Mouse (Mus musculus) cerebellum, adult 18-20 months (tissue): Measurements from ENCODE around the gene Ldlrad3.

Experiments used
- DNase-seq, 2 experiments: peaks; one replicate each; pipeline ENCODE4 v3.0.0; 2021

Gene Ldlrad3

GRCm38 (mm10) chr2:102113801-102114200 is 72.4 kb downstream of the Ldlrad3 start:
- DNase-seq, result no peak

DNA sequence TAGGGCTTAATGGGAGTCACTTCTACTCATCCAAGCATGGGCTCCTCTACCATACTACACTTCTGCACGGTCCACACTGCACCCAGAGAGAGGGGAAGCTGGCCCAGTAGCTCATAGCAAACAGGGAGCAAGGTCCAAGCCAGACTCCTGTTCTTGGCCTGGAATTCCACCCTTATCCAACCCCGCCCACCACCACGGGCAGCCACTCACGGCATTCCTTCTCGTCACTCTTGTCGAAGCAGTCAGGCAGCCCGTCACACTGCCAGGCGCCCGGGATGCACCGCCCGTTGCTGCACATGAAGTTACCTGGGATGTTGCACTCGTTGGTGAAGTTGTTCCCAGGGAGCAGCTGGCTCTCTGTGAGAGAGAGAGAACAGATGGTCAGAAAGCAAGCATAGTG is 72.9 kb downstream of the Ldlrad3 start:
- peak; percentile 44 to 49 for DNase-seq

DNA sequence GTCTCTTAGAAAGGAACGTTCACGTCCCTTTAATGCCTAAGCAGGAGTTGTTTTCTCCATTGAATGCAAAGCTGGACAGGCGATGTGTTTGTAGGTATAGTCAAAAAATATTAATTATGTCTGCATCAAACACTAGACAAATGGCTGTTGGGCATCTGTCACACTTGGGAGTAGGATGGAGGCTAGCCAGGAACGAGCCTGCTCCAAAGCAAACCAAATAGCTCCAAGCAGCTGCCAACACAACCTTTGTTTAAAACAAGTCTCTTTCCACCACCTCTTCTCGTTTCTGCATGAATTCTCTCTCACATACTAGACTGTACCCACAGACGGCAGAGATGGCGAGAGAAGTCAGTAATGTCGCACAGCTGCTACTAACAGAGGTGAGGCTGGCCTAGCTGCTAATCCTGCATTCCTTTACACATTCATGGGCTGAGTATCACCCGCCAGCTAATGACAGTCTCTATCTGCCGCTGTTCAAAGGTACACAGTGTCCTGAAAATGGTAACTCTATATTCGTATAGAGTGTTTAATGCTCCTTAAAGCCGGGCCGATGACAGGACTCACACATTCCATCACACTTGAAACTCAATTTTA is 74.2 kb downstream of the Ldlrad3 start:
- no peak for DNase-seq

GRCm38 (mm10) chr2:102110306-102110705 is 75.9 kb downstream of the Ldlrad3 start:
- no peak for DNase-seq

DNA sequence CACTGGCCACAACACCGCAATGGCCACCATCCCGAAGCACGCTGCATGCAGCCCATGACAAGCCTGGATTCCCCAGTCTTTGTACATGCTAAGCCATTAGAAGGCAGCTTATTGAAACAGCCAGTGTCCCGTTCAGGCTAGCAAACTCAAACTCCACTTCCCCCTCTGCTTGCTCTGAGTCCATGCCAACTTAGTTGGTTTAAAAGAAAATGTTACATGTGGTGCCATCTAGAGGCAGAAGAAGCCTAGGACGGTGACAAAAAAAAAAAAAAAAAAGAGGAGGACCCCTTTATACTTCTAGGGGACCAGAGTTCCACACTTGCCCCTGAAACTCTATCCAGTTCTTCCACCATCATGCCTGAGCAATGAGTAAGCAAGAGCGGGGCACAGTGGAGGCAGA is 78.9 kb downstream of the Ldlrad3 start:
- DNase-seq, result peak in 1 of 2 experiments; percentile 20

DNA sequence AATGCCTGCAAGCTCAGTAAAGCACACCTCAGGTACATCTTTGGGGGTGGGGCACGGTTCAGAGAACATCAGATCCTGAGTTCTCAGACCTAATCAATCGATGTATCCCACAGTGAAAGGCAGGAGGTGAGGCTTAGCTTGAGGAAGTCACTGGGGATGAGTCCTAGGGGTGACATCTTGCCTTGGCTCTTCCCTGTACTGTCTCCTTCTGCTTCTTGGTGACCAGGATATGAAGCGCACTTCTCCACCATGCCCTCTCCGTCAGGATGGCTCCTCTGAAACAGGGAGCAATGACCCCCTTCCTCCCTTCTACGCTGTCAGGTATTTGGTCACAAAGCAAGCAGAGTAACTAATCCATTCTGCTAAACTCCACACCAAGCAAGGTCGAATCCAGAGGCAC is 79.5 kb downstream of the Ldlrad3 start:
- peak in 1 of 2 experiments; percentile 5 for DNase-seq

DNA sequence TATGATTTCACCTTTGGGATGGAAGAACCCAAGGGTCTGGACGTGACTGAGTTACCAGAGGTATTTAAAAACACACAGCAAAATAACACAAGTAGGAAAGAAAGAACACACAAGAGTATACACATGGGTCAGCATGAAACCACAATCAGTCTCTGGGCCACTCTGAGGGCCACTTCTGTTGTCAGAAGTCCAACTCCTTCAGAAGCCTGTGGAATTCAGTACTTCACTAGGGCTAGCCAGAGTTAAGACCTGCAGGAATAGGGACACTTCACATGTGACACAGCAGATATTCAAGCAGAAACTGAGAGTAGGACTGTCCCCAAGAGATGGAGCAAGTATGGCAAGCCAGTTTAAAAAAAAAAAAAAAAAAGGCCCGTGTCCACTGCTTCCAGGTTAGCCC is 80.7 kb downstream of the Ldlrad3 start:
- no peak for DNase-seq

DNA sequence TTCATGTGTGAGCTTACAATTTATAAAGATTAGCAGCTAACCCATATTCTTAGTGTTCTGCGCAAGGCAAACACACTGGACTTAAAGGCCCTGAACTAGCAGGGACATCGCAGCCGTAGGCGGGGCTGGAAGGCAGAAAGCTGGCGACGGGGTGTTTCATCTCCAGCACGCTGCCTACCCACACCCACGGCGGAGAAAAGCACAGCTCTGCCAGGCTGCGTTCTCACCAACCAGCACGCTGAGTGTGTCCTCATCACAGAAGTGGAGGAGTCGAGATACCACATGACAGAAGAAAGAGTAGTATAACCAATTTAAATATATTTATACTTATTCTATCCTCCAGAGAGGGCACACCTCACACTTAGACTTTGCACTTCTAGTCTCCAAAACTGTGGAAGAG is 82.2 kb downstream of the Ldlrad3 start:
- no peak for DNase-seq

- DNase-seq, result no peak
Measured at GRCm38 (mm10) chr2:102100490-102100889, 85.7 kb downstream of the Ldlrad3 start.

DNA sequence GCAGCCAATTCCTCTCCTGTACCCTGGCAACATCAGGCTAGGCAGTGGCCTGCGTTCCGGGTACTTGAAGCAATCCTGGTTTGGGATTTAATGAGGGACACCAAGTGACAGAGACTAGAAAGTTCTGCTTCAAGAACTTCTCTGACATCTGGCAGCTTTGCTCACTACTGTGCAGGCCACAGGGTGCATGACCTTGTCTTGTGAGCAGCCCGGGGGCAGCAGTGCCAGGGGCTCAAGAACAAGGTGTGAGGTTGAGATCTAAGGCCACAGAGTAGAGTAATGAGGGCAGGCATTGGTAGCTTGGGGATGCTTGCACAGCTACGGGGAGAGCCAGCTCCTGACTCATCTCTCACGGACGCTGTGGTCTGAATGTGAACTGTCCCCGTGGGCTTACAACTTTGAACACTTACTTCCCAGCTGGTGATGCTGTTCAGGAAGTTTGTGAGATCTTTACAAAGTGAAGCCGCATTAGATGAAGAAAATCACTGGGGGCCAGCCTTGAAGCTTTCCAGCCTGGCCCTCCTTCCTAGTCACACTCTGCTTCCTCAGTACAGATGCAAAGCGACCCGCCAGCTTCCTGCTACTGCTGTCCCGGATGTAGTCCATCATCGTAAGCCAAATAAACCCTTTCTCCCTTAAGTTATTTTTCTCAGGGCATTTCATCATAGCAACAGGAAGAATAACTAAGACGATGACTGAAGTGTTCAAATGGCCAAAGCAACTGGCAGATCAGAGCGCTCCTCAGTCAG is 86.3 kb downstream of the Ldlrad3 start:
- no peak for DNase-seq

DNA sequence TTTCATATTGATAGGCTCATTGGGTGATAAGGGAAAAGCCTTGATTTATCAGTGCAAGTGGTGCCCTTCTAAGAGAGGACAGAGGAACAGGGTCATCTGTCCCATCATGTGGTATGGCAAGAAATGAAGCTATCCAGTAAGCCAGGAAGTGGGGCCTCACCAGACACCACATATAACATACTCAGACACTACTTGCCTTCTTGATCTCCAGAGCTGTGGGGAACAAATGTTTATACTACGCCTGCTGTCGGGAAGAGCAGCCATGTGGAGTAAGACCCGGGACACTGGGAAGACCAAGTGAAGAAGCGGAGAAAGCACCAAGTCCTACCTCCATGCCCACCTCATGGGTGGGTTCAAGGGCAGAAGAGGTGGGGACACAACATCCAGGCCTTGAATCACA is 86.9 kb downstream of the Ldlrad3 start:
- DNase-seq, result no peak

GRCm38 (mm10) chr2:102094773-102095172 is 91.4 kb downstream of the Ldlrad3 start:
- peak; percentile 70 to 71 for DNase-seq

DNA sequence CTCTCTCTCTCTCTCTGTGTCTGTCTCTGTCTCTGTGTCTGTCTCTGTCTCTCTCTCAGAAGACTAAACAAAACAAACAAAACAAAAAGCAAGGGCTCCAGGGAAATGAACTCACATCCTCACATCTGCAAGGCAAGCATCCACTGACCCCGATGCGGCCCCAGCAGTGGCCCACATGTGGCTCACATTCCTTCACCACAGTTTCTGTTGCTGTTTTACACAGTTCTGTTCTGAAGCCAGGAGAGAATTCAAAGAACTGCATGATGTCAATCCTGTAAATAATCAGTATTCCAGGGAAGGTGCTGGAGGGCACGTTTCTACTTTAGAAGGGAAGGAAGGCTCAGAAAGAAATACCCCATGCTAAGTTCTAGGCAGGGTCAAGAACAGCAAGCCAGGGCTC is 91.9 kb downstream of the Ldlrad3 start:
- DNase-seq, result no peak

GRCm38 (mm10) chr2:102092579-102092978 is 93.6 kb downstream of the Ldlrad3 start:
- peak; percentile 48 for DNase-seq

DNA sequence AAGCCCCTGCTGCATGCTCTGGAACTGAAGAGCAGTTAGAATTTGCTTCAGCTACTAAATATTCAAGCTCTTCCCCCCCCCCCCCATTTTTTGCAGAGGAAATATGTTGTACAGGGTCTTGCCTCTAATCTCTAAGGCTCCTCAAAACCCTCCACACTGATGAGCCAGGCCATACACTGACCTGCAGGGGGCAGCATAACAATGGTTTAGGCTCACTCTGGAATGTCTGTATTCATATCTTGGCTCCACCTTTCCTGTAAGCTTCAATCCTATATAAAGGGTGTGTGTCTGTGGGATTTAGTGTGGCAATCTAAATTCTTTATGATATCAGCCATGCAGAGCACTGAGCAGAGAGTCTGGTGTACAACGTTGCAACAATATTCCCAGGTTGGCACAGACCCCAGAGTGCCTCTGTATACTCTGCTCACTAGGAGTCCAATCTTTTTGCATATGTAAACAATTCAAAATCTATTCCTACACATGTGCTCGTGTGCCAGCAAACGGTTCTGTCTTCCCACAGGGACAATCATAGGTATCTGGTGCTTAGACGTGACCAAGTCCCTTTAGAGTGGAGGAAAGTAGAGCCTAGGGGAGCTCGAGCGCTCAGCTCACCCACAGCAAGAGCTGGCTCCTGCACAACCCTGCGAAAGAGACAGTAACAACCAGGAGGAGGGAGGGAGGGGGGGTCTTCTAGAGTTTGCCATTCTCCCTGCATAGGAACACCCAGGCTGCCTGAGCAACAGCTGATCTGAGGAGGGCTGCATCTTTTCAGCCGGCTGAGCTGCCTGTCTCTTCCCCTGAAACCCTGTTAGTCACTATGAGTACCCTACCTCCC is 94.5 kb downstream of the Ldlrad3 start:
- peak; percentile 86 to 89 for DNase-seq

GRCm38 (mm10) chr2:102087787-102088186 is 98.4 kb downstream of the Ldlrad3 start:
- DNase-seq, result no peak

GRCm38 (mm10) chr2:102086583-102086982 is 99.6 kb downstream of the Ldlrad3 start:
- no peak for DNase-seq

GRCm38 (mm10) chr2:102082782-102083181 is 103.4 kb downstream of the Ldlrad3 start:
- DNase-seq, result no peak

GRCm38 (mm10) chr2:102077554-102077953 is 108.6 kb downstream of the Ldlrad3 start:
- peak; percentile 88 to 89 for DNase-seq

DNA sequence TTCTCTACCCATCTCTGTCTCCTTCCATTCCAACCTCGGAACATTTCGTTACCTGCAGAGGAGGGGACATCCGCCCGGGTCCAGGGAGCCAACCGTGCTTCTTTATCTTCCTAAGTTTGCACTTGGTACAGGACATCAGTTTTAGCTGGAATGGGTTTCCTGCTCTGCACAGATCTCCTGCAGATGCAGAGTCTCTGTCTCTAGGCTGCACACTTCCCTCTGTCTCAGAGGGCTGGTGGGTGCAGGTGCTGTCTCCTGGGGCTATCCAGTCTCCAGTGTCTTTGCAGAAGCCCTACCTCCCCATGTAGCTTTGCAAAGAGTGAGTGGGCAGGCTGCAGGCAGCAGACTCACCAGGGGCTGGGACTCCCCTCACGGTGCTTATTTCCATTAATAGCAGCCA is 109.9 kb downstream of the Ldlrad3 start:
- DNase-seq, result no peak

- DNase-seq, result no peak
Measured at GRCm38 (mm10) chr2:102073266-102074037, 112.7 kb downstream of the Ldlrad3 start.

DNA sequence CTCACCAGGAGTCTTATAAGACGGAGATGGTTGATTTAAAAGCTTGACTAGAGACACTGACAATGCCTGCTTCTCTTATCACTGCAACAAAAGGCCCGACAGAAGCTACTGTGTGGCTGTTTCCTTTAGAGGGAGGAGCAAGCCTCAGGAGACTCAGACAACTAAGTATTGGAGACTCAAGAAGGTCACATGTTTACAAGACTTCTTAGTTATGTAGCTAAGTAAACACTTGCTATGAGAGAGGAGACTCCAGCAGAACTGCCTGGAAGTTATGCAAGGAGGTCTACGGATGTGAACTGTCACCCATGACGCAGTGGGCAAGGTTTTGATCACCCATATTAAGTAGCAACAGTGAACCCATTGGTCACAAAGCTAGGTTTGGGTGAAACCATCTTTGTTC is 113.3 kb downstream of the Ldlrad3 start:
- DNase-seq, result no peak
